Mouse (Mus musculus) adrenal gland, adult 18-20 months (tissue): ENCODE data around the gene 4930412O13Rik. TPM values are rescaled to one million over a fixed set of nuclear protein-coding genes. Genes with fewer than 3 reads are reported as not detected.

Source experiments
- DNase-seq, 2 experiments: peaks; one replicate each; pipeline ENCODE4 v3.0.0; 2021 to 2022; ENCODE audit warnings: low spot score in 2 of 2
- long read RNA-seq, 2 experiments: library from polyadenylated mRNA; stranded (forward); transcript quantifications; one replicate each; pipeline ENCODE4 v2.0.0; 2021
- total RNA-seq, 2 experiments: library from RNA; stranded (reverse); gene quantifications; 1 replicate in 1 of 2; 2 replicates in 1 of 2; pipeline ENCODE4 v1.2.3; 2021

Gene 4930412O13Rik
- total RNA-seq, result 1 to 10 TPM; 1.1 to 1.4 TPM
- long read RNA-seq, experiment 1, result 0 reads
- long read RNA-seq, experiment 2, partial matches to known transcripts, result 0 of 2 reads
- long read RNA-seq, experiment 2, other reads (novel, unspliced or antisense), result 1 of 2 reads

GRCm38 (mm10) chr2:9881051-9881591, at the start of gene 4930412O13Rik:
4930412O13Rik (plus strand) TSS chr2:9881252.
- no peak for DNase-seq

- no peak for DNase-seq
These were observed 47.3 kb upstream of the 4930412O13Rik start for GRCm38 (mm10) chr2:9833712-9834111.

- no peak for DNase-seq
These were observed 45.9 kb upstream of the 4930412O13Rik start for GRCm38 (mm10) chr2:9835195-9835594.

GRCm38 (mm10) chr2:9852851-9853576, 28.0 kb upstream of the 4930412O13Rik start:
- DNase-seq, result no peak

- no peak for DNase-seq
These were observed 25.2 kb upstream of the 4930412O13Rik start for GRCm38 (mm10) chr2:9855861-9856260.

GRCm38 (mm10) chr2:9860698-9861097, 20.4 kb upstream of the 4930412O13Rik start:
- DNase-seq, result no peak

GRCm38 (mm10) chr2:9867092-9867825, 13.8 kb upstream of the 4930412O13Rik start:
- DNase-seq, result no peak

- no peak for DNase-seq
These were observed 9.8 kb upstream of the 4930412O13Rik start for GRCm38 (mm10) chr2:9871141-9871716.

- no peak for DNase-seq
These were observed 9.3 kb upstream of the 4930412O13Rik start for GRCm38 (mm10) chr2:9871798-9872197.

- DNase-seq, result no peak
These were observed 8.4 kb upstream of the 4930412O13Rik start for GRCm38 (mm10) chr2:9872682-9873081.

GRCm38 (mm10) chr2:9873757-9874156, 7.3 kb upstream of the 4930412O13Rik start:
- DNase-seq, result no peak

GRCm38 (mm10) chr2:9874467-9875219, 6.4 kb upstream of the 4930412O13Rik start:
- no peak for DNase-seq

- no peak for DNase-seq
These were observed 5.8 kb upstream of the 4930412O13Rik start for GRCm38 (mm10) chr2:9875220-9875619.

GRCm38 (mm10) chr2:9875676-9876357, 5.2 kb upstream of the 4930412O13Rik start:
- no peak for DNase-seq

GRCm38 (mm10) chr2:9876621-9877325, 4.3 kb upstream of the 4930412O13Rik start:
- DNase-seq, result no peak

GRCm38 (mm10) chr2:9877326-9877690, 3.7 kb upstream of the 4930412O13Rik start:
- no peak for DNase-seq

- DNase-seq, result no peak
These were observed 3.0 kb upstream of the 4930412O13Rik start for GRCm38 (mm10) chr2:9877966-9878563.

GRCm38 (mm10) chr2:9878564-9879081, 2.4 kb upstream of the 4930412O13Rik start:
- no peak for DNase-seq

GRCm38 (mm10) chr2:9879092-9879491, 2.0 kb upstream of the 4930412O13Rik start:
- DNase-seq, result no peak
